Mouse (Mus musculus): ENCODE measurements around the gene Smim17. TPM values are rescaled to one million over a fixed set of nuclear protein-coding genes. Genes with fewer than 3 reads are reported as not detected.

Smim17 gene
- 1.8 TPM for total RNA-seq (2023)

DNA sequence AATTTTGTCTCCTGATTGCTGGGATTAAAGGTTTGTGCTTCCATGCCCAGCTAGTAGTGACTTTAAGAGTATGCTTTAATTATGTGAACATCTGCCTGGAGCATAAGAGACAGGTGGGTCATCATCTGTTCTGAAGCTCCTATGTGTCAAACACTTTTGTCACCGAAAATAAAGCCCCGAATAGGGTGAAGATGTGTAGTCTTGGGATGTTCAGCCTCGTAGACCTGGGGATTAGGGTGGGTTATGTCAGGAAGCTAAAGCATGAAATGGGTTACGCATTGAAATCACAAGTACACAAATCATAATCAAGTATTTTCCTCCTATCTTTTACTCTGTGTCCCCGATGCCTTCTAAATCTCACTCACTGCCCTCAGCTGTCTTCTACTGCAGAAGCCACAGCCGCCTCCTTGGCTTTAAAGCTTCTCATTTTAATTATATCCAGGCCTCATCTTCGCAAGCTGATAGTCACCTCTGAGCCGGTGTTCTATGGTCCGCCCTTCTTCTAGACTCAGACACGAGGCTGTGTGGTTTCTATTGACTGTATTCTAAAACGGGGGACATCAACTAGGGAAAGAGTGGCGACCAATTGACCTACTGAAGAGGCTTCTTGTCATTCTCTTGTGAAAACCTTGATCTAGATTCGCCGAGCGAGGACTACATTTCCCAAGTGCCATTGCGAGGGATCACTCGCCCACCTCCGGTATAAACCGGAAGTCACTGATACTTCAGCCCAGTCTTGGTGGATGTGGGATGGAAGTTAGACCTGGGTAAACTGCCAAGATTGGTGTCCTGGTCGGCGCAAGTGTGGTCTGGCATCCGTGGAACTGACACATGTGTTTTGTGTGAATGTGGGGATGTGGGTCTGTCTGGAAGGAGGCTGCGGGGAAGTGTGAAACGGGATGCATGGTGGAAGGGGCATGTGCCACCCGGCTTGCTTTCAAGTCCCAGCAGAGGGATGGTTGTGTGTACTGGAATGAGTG, at the start of gene Smim17:
Gene Smim17, plus strand, starts transcription at position 720 of the 980 bp plus-strand sequence.

DNA sequence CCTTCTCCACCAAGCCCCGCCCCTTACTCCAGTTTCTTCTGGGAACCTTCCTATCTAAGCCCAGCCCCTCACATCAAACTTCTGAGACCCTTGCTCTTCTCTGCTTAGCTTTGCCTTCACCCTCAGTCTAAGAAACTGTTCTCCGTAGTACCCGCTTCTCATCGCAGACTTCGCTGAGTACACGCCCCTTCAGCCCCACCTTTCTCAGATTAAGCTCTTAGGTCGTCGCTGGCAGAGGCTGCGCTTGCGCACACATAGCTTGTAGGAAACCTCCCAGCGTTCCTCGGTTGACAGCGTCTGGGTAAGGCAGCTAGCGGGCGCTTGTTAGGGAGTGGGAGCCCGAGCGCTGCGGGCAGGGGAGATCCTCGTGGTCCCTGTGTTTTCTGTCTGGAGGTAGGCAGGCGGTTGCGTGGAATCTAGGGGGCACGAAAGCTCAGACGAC, 35.4 kb upstream of the Smim17 start, which contains the start of gene Zfp78:
Gene Zfp78, plus strand, starts transcription at position 234 of the 442 bp plus-strand sequence.

DNA sequence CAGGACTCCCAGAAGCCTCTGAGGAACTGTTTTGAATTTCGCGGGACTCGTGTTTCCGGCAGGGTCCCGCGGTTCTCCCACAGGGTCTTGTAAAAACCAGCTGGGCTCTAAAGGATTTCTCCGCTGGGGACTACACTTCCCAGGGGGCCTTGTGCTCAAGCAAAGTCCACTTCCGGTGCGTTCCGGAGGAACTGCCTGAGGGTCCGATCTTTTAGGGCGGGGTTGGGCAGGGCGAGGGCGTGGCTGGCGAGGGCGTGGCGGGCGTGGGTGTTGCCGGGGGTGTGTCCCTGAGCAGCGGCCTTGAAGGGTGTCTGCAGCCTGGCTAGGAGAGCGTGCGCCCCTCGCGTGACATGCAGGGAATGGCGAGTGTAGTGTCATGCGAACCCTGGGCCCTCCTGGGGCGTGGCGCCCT, 15.5 kb upstream of the Smim17 start, which contains the start of gene Zfp28:
Gene Zfp28, plus strand, starts transcription at position 252 of the 412 bp plus-strand sequence.

DNA sequence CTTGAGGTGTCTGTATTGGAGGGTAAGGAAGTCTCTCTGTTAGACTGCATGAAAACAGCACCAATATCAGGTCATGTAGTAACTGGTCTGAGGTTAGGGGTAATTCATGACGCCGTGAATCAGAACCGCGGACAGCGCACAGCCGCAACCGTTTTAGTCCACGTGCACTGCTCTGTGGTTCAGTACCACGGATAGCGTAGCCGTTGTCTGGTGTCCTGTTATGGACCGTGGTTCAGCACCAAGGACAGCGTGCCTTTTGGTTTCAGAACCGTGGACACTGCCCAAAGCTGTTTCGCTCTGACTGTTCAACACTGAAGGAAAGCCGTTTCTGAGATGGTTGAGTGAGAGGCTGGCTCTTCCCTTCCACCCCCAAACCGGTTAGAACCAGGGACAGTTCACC, 11.5 kb downstream of the Smim17 start, which contains the start of gene Gm20715:
Gene Gm20715, plus strand, starts transcription at position 235 of the 400 bp plus-strand sequence.

DNA sequence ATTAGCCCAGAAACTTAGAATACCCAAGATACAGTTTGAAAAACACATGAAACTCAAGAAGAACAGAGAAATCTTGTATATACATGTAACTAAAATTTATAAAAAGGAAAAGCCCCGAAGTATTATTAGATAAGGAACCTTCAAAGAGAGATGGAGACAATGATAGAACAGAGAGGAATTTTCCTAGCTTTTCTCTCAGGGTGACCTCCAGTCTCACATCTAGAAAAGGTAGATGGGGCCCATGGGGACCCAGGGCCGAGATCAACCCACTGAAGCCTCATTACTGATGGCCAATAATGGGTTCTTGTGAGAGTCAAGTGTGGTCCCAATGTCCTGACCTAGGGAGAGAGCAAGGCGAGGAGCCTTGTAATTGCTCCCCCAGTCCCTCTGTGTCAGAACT, 39.9 kb downstream of the Smim17 start, which contains the start of gene Olfr1344:
Gene Olfr1344, plus strand, starts transcription at position 301 of the 400 bp plus-strand sequence.

DNA sequence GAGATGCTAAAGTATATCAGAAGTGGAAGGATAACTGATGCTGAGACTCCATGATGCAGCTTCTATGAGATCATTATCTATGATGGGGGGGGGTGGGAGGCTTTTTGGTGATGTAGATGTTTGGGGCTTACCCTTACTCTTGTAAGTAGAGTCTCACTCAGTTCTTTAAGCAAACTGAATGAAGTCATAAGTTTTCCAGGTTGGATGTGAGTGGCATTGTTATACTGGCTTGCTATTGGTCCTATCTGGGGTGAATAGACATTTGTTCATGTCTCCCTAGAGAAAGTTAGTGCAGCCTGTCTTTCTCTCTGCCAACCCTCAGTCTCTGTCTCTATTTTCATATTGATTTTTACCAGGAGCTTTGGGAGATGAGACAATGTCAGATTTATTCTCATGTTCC, 57.4 kb downstream of the Smim17 start, which contains the start of gene Olfr1336:
Gene Olfr1336, plus strand, starts transcription at position 301 of the 400 bp plus-strand sequence.

DNA sequence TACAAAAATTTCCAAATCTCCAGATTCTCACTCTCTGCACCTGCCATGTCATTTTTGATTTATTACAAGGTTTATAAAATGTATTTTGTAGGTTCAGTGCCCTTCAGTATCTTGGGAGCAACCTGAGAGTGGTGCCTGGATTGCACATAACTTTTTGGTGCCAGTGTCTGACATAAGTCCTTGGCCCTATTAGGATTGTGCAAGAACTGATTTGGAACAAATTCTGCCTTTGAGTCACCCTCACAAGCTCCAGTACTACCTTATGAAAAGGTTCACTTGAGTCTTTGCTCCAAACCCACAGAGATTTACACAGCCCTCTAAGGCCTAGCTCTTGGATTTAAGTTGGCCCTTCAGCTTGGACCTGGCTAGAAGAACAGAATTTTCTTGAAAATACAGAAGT, 68.4 kb downstream of the Smim17 start, which contains the start of gene Olfr1346:
Gene Olfr1346, plus strand, starts transcription at position 151 of the 400 bp plus-strand sequence.

Other genes with a start within 250 kb of the Smim17 start
- gene Zfp787, start 242.7 kb upstream of the Smim17 start, total RNA-seq (2023), result 29.7 TPM
- 23.9 TPM for gene Zfp444, start 226.5 kb upstream of the Smim17 start, total RNA-seq (2023)
- gene Galp, start 201.6 kb upstream of the Smim17 start, total RNA-seq (2023), result not detected
- gene Zscan5b, start 176.4 kb upstream of the Smim17 start, total RNA-seq (2023), result not detected
- not detected for gene Epp13, start 146.0 kb upstream of the Smim17 start, total RNA-seq (2023)
- gene Zfp667, start 112.1 kb upstream of the Smim17 start, total RNA-seq (2023), result 5.9 TPM
- 0.50 TPM for gene Zfp583, start 67.4 kb upstream of the Smim17 start, total RNA-seq (2023)
- 0.97 TPM for gene Gm3854, start 55.0 kb upstream of the Smim17 start, total RNA-seq (2023)
- 2.3 TPM for gene Zfp78, start 35.4 kb upstream of the Smim17 start, total RNA-seq (2023)
- gene Zfp28, start 15.4 kb upstream of the Smim17 start, total RNA-seq (2023), result 8.3 TPM
- not detected for gene Gm20715, start 11.6 kb downstream of the Smim17 start, total RNA-seq (2023)
- gene Olfr1344, start 40.0 kb downstream of the Smim17 start, total RNA-seq (2023), result not detected
- gene Olfr1336, start 57.5 kb downstream of the Smim17 start, total RNA-seq (2023), result not detected
- gene Olfr1346, start 68.4 kb downstream of the Smim17 start, total RNA-seq (2023), result not detected
- not detected for gene Olfr5, start 88.2 kb downstream of the Smim17 start, total RNA-seq (2023)
- gene Olfr1347, start 101.0 kb downstream of the Smim17 start, total RNA-seq (2023), result not detected
- gene Olfr1348, start 110.0 kb downstream of the Smim17 start, total RNA-seq (2023), result not detected
- gene Olfr1349, start 124.2 kb downstream of the Smim17 start, total RNA-seq (2023), result not detected
- not detected for gene Olfr1350, start 166.1 kb downstream of the Smim17 start, total RNA-seq (2023)